Mouse (Mus musculus) forebrain, embryonic 12.5 days (tissue): ENCODE results near the gene Ttc22. TPM values are rescaled to one million over a fixed set of nuclear protein-coding genes. Genes with fewer than 3 reads are reported as not detected.

ENCODE experiments used
- ATAC-seq: fragments of 200-750 bp; cut with Nextera tagmentation; 2 replicates; pipeline ENCODE4 v1.8.0; 2017; ENCODE audit warnings: moderate TSS enrichment; ENCODE audit not compliant: low FRiP score
- H3K27ac ChIP-seq: fragments of 300-500 bp; sonication (generic); 2 replicates; pipeline ENCODE4 v1.5.1; 2016; ENCODE audit warnings: mild to moderate bottlenecking
- H3K27me3 ChIP-seq: fragments of 300-500 bp; sonication (generic); 2 replicates; pipeline ENCODE4 v1.6.1; 2016; ENCODE audit warnings: mild to moderate bottlenecking
- H3K36me3 ChIP-seq: fragments of 300-500 bp; sonication (generic); replicated peaks from 2 replicates; pipeline ENCODE4 v1.6.1; 2016; ENCODE audit warnings: mild to moderate bottlenecking
- H3K4me1 ChIP-seq: fragments of 300-500 bp; sonication (generic); 2 replicates; pipeline ENCODE4 v1.6.1; 2016
- H3K4me2 ChIP-seq: fragments of 300-500 bp; sonication (generic); 2 replicates; pipeline ENCODE4 v1.6.1; 2016; ENCODE audit warnings: mild to moderate bottlenecking, moderate library complexity
- H3K4me3 ChIP-seq: fragments of 300-500 bp; sonication (generic); replicated peaks from 2 replicates; pipeline ENCODE4 v1.5.1; 2016; ENCODE audit warnings: mild to moderate bottlenecking
- H3K9ac ChIP-seq: fragments of 300-500 bp; sonication (generic); 2 replicates; pipeline ENCODE4 v1.6.1; 2016; ENCODE audit warnings: mild to moderate bottlenecking
- H3K9me3 ChIP-seq: fragments of 300-500 bp; sonication (generic); 2 replicates; pipeline ENCODE4 v1.6.1; 2016
- WGBS: fragments of 180-500 bp; shearing (Covaris S2); methylation state at CpG from one replicate; pipeline ENCODE4 v1.1.7; 2016; 5-methylcytosine and 5-hydroxymethylcytosine counted together
- polyA plus RNA-seq: library from polyadenylated mRNA; unstranded; fragments of >200 nt; fragmentation: Nextera tagmentation; extraction: Ambion mirVana; gene quantifications from 2 replicates; pipeline ENCODE4 v1.2.1, GENCODE M21; 2016

Ttc22 gene
- polyA plus RNA-seq, 1 experiment from 2014 or later = 0.17 TPM

GRCm38 (mm10) chr4:106597741-106598140 lies 24.5 kb upstream of the Ttc22 start:
- no peaks in the 10 kb centered on the region for H3K9me3 ChIP-seq
- no peaks in the 10 kb centered on the region for H3K4me1 ChIP-seq
- H3K27ac ChIP-seq = no peak overlapping the region
- no peaks in the 10 kb centered on the region for H3K27me3 ChIP-seq
- H3K36me3 ChIP-seq = no peaks in the 10 kb centered on the region
- ATAC-seq = no peak
- H3K4me3 ChIP-seq = no peak overlapping the region
- WGBS = 88% methylated on average over 4 of the region's 4 CpGs
- no peak overlapping the region for H3K9ac ChIP-seq
- no peak overlapping the region for H3K4me2 ChIP-seq

GRCm38 (mm10) chr4:106599415-106599814 lies 22.8 kb upstream of the Ttc22 start:
- WGBS = 56% methylated on average over 1 of the region's 1 CpGs
- Histone ChIP-seq H3K4me2 (no peak overlapping the region), H3K9ac (no peak overlapping the region), H3K9me3 (no peaks in the 10 kb centered on the region), H3K4me3 (no peak overlapping the region), H3K27ac (no peak overlapping the region), H3K36me3 (no peaks in the 10 kb centered on the region), H3K27me3 (no peaks in the 10 kb centered on the region), H3K4me1 (no peaks in the 10 kb centered on the region)
- ATAC-seq = no peak

- no peak overlapping the region for H3K9ac ChIP-seq
- no peaks in the 10 kb centered on the region for H3K36me3 ChIP-seq
- no peaks in the 10 kb centered on the region for H3K4me1 ChIP-seq
- H3K27ac ChIP-seq = no peak overlapping the region
- WGBS = 92% methylated on average over 4 of the region's 4 CpGs
- no peak for ATAC-seq
- H3K27me3 ChIP-seq = no peaks in the 10 kb centered on the region
- H3K4me3 ChIP-seq = no peak overlapping the region
- no peak overlapping the region for H3K4me2 ChIP-seq
- H3K9me3 ChIP-seq = no peaks in the 10 kb centered on the region
Measured at GRCm38 (mm10) chr4:106600770-106601169, 21.5 kb upstream of the Ttc22 start.

- Histone ChIP-seq H3K36me3 (no peaks in the 10 kb centered on the region), H3K27ac (no peak overlapping the region), H3K4me1 (peaks cover 7% of the 10 kb centered on the region), H3K4me2 (peak overlapping the region; percentile 33), H3K4me3 (peak overlapping the region; percentile 18), H3K9me3 (no peaks in the 10 kb centered on the region), H3K9ac (0 out of 2 replicates have a peak overlapping the region, but pooled peaks have one; percentile 26), H3K27me3 (no peaks in the 10 kb centered on the region)
- WGBS = 44% methylated on average over 18 of the region's 18 CpGs
- peak; percentile 88 for ATAC-seq
Measured at GRCm38 (mm10) chr4:106606639-106607554, 15.3 kb upstream of the Ttc22 start.

GRCm38 (mm10) chr4:106607905-106608304 lies 14.3 kb upstream of the Ttc22 start:
- no peak overlapping the region for H3K4me2 ChIP-seq
- 85% methylated on average over 1 of the region's 1 CpGs for WGBS
- no peak overlapping the region for H3K27ac ChIP-seq
- no peaks in the 10 kb centered on the region for H3K9me3 ChIP-seq
- H3K4me3 ChIP-seq = no peak overlapping the region
- H3K4me1 ChIP-seq = peaks cover 7% of the 10 kb centered on the region
- H3K27me3 ChIP-seq = no peaks in the 10 kb centered on the region
- H3K9ac ChIP-seq = no peak overlapping the region
- H3K36me3 ChIP-seq = no peaks in the 10 kb centered on the region
- ATAC-seq = no peak

GRCm38 (mm10) chr4:106613105-106613504 lies 9.1 kb upstream of the Ttc22 start:
- H3K36me3 ChIP-seq = no peaks in the 10 kb centered on the region
- no peak overlapping the region for H3K27ac ChIP-seq
- no peak for ATAC-seq
- H3K27me3 ChIP-seq = peaks cover 18% of the 10 kb centered on the region
- H3K9ac ChIP-seq = no peak overlapping the region
- H3K4me2 ChIP-seq = no peak overlapping the region
- no peak overlapping the region for H3K4me3 ChIP-seq
- peaks cover 8% of the 10 kb centered on the region for H3K4me1 ChIP-seq
- WGBS = 82% methylated on average over 8 of the region's 8 CpGs
- no peaks in the 10 kb centered on the region for H3K9me3 ChIP-seq

GRCm38 (mm10) chr4:106613560-106613959 lies 8.7 kb upstream of the Ttc22 start:
- Histone ChIP-seq H3K4me2 (no peak overlapping the region), H3K4me1 (peaks cover 8% of the 10 kb centered on the region), H3K27ac (no peak overlapping the region), H3K36me3 (no peaks in the 10 kb centered on the region), H3K4me3 (no peak overlapping the region), H3K27me3 (peaks cover 18% of the 10 kb centered on the region), H3K9me3 (no peaks in the 10 kb centered on the region), H3K9ac (no peak overlapping the region)
- 87% methylated on average over 3 of the region's 3 CpGs for WGBS
- ATAC-seq = 0 out of 2 replicates have a peak, but pooled peaks have one; percentile 4

GRCm38 (mm10) chr4:106614180-106614797 lies 7.9 kb upstream of the Ttc22 start:
- Histone ChIP-seq H3K4me3 (no peak overlapping the region), H3K4me1 (peaks cover 8% of the 10 kb centered on the region), H3K36me3 (no peaks in the 10 kb centered on the region), H3K27ac (no peak overlapping the region), H3K4me2 (no peak overlapping the region), H3K9me3 (no peaks in the 10 kb centered on the region), H3K9ac (no peak overlapping the region), H3K27me3 (peaks cover 18% of the 10 kb centered on the region)
- peak; percentile 70 for ATAC-seq
- WGBS = 45% methylated on average over 7 of the region's 7 CpGs

GRCm38 (mm10) chr4:106614881-106615280 lies 7.4 kb upstream of the Ttc22 start:
- H3K27ac ChIP-seq = no peak overlapping the region
- no peak for ATAC-seq
- no peaks in the 10 kb centered on the region for H3K36me3 ChIP-seq
- no peak overlapping the region for H3K4me2 ChIP-seq
- H3K9me3 ChIP-seq = no peaks in the 10 kb centered on the region
- H3K9ac ChIP-seq = no peak overlapping the region
- H3K4me3 ChIP-seq = no peak overlapping the region
- peaks cover 8% of the 10 kb centered on the region for H3K4me1 ChIP-seq
- WGBS = 91% methylated on average over 9 of the region's 9 CpGs
- H3K27me3 ChIP-seq = peaks cover 18% of the 10 kb centered on the region

- H3K9me3 ChIP-seq = no peaks in the 10 kb centered on the region
- no peak overlapping the region for H3K4me3 ChIP-seq
- no peak for ATAC-seq
- 86% methylated on average over 12 of the region's 12 CpGs for WGBS
- H3K9ac ChIP-seq = no peak overlapping the region
- H3K27me3 ChIP-seq = peaks cover 18% of the 10 kb centered on the region
- peaks cover 8% of the 10 kb centered on the region for H3K4me1 ChIP-seq
- no peaks in the 10 kb centered on the region for H3K36me3 ChIP-seq
- H3K4me2 ChIP-seq = no peak overlapping the region
- no peak overlapping the region for H3K27ac ChIP-seq
Measured at GRCm38 (mm10) chr4:106615637-106616036, 6.6 kb upstream of the Ttc22 start.

GRCm38 (mm10) chr4:106617056-106617455 lies 5.2 kb upstream of the Ttc22 start, which contains the start of gene Lexm:
Gene Lexm, minus strand, starts transcription at chr4:106617241.
- Histone ChIP-seq H3K9ac (no peak within 1 kb of the TSS), H3K27me3 (peaks cover 25% of the 10 kb centered on the region)

GRCm38 (mm10) chr4:106618898-106619297 lies 3.3 kb upstream of the Ttc22 start:
- Histone ChIP-seq H3K27ac (no peak overlapping the region), H3K4me2 (no peak overlapping the region), H3K4me3 (no peak overlapping the region), H3K9me3 (no peaks in the 10 kb centered on the region), H3K9ac (no peak overlapping the region), H3K27me3 (peaks cover 44% of the 10 kb centered on the region), H3K36me3 (no peaks in the 10 kb centered on the region), H3K4me1 (peaks cover 8% of the 10 kb centered on the region)
- 87% methylated on average over 4 of the region's 4 CpGs for WGBS
- ATAC-seq = no peak

More at GRCm38 (mm10) chr4:106617056-106617455, 5.2 kb upstream of the Ttc22 start, which contains the start of gene Lexm:
- no peaks in the 10 kb centered on the region for H3K9me3 ChIP-seq
- H3K27ac ChIP-seq = no peak within 1 kb of the TSS
- H3K4me2 ChIP-seq = peak within 1 kb of the TSS; percentile 51
- peak within 1 kb of the TSS; percentile 24 for H3K4me3 ChIP-seq
- H3K36me3 ChIP-seq = no peaks in the 10 kb centered on the region
- peaks cover 8% of the 10 kb centered on the region for H3K4me1 ChIP-seq
- ATAC-seq = no peak
- WGBS = 2% methylated on average over 19 of the region's 19 CpGs
